Mouse (Mus musculus) heart, embryonic 14.5 days (tissue): ENCODE data around the gene Dguok. TPM values are rescaled to one million over a fixed set of nuclear protein-coding genes. Genes with fewer than 3 reads are reported as not detected.

Experiments
- ATAC-seq: fragments of 200-750 bp; cut with Nextera tagmentation; 2 replicates; pipeline ENCODE4 v1.8.0; 2017; ENCODE audit warnings: low read depth, moderate TSS enrichment; ENCODE audit not compliant: insufficient number of reproducible peaks, insufficient read depth, low FRiP score
- H3K27ac ChIP-seq, 2 experiments: fragments of 200-500 bp in 1 of 2; fragments of 300-500 bp in 1 of 2; sonication (generic) in 1 of 2; replicated peaks in 1 of 2; 2 replicates each; pipeline ENCODE4 v1.5.1; 2012 to 2014; ENCODE audit warnings: low read depth in 2 of 2, low read length in 2 of 2, control low read depth in 1 of 2, mild to moderate bottlenecking in 1 of 2, mixed read lengths in 1 of 2; ENCODE audit not compliant: control insufficient read depth in 1 of 2, insufficient read depth in 1 of 2
- H3K27me3 ChIP-seq: fragments of 300-500 bp; sonication (generic); 2 replicates; pipeline ENCODE4 v1.6.1; 2014; ENCODE audit warnings: mild to moderate bottlenecking, low read length, control low read depth; ENCODE audit not compliant: control insufficient read depth, insufficient read depth
- H3K36me3 ChIP-seq: fragments of 300-500 bp; sonication (generic); 2 replicates; pipeline ENCODE4 v1.6.1; 2014; ENCODE audit warnings: mild to moderate bottlenecking, control low read depth, low read length, mixed read lengths; ENCODE audit not compliant: control insufficient read depth, insufficient read depth
- H3K4me1 ChIP-seq, 2 experiments: fragments of 200-500 bp in 1 of 2; fragments of 300-500 bp in 1 of 2; sonication (generic) in 1 of 2; 2 replicates each; pipeline ENCODE4 v1.6.1; 2012 to 2014; ENCODE audit warnings: low read length in 2 of 2, control low read depth in 1 of 2, mixed read lengths in 1 of 2; ENCODE audit not compliant: control insufficient read depth in 2 of 2, insufficient read depth in 2 of 2
- H3K4me2 ChIP-seq: fragments of 300-500 bp; sonication (generic); 2 replicates; pipeline ENCODE4 v1.6.1; 2014; ENCODE audit warnings: mild to moderate bottlenecking, low read length
- H3K4me3 ChIP-seq, 2 experiments: fragments of 200-500 bp in 1 of 2; fragments of 300-500 bp in 1 of 2; sonication (generic) in 1 of 2; 2 replicates each; pipeline ENCODE4 v1.5.1; 2012 to 2014; ENCODE audit warnings: low read length in 2 of 2, mild to moderate bottlenecking in 2 of 2, control low read depth in 1 of 2, low read depth in 1 of 2, moderate library complexity in 1 of 2; ENCODE audit not compliant: control insufficient read depth in 1 of 2, insufficient read depth in 1 of 2
- H3K9ac ChIP-seq: fragments of 300-500 bp; sonication (generic); 2 replicates; pipeline ENCODE4 v1.6.1; 2014; ENCODE audit warnings: mild to moderate bottlenecking, low read length
- H3K9me3 ChIP-seq: fragments of 300-500 bp; sonication (generic); 2 replicates; pipeline ENCODE4 v1.6.1; 2016; ENCODE audit warnings: low read length, control low read depth; ENCODE audit not compliant: control insufficient read depth
- WGBS: fragments of 180-500 bp; shearing (Covaris S2); extraction: QIAGEN DNeasy Blood & Tissue Kit; methylation state at CpG from one replicate; pipeline ENCODE4 v1.1.7; 2014; 5-methylcytosine and 5-hydroxymethylcytosine counted together
- polyA plus RNA-seq: library from polyadenylated mRNA; unstranded; fragments of >200 nt; fragmentation: Nextera tagmentation; extraction: Ambion mirVana; gene quantifications from 2 replicates; pipeline ENCODE4 v1.2.1, GENCODE M21; 2014

The Dguok gene
- polyA plus RNA-seq, 1 experiment from 2014 or later, result 59.1 TPM

DNA sequence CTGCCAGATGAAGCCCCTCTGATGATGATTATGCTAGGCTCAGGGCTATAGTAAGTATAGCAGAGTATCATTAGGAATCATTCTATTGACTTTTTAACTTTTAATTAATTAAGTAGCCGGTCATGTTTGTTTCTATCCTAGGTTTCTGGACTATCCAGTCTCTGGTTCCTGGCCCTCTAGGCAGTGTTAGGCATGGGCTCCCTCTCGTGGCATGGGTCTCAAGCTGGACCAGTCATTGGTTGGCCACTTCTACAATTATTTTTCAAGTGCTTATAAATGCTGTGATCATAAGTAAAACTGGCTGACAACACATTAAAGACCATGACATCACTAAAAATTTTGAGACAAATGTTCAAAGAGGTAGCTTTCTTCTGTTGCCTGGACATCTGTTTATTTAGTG lies 3.4 kb upstream of the Dguok start:
- no peak overlapping the region for H3K4me3 ChIP-seq
- no peak overlapping the region for H3K4me2 ChIP-seq
- no peak overlapping the region for H3K9ac ChIP-seq
- 49% methylated on average over 2 of the region's 2 CpGs for WGBS
- H3K9me3 ChIP-seq, result no peaks in the 10 kb centered on the region
- H3K36me3 ChIP-seq, result no peaks in the 10 kb centered on the region
- no peak overlapping the region; a peak in 1 of 4 replicates for H3K27ac ChIP-seq
- no peaks in the 10 kb centered on the region for H3K27me3 ChIP-seq
- H3K4me1 ChIP-seq, result peaks cover 0 to 15% of the 10 kb centered on the region in 2 experiments; a peak in 2 of 4 replicates
- no peak for ATAC-seq

DNA sequence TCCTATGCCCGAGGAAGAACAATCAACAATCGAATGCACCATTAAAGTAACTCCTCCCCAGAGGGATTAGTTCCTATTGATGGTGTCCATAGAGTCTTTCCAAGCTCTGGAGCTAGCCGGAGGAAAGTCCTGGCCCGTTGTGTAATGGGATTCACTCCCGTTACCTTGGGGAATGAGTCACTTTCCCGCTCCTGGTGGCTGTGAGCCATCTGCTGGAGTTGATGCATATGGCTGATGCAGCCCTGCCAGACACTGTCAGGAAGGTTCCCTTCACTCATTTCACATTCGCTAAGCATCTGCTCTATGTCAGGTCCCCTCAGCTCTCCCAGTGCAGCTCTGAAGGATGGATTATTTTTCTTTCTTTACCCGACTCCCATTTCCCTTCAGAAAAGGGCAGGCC lies 2.7 kb upstream of the Dguok start:
- Histone ChIP-seq H3K4me3 (no peak overlapping the region), H3K9ac (no peak overlapping the region), H3K4me2 (no peak overlapping the region), H3K9me3 (no peaks in the 10 kb centered on the region), H3K4me1 (peaks cover 0 to 15% of the 10 kb centered on the region in 2 experiments; a peak in 2 of 4 replicates), H3K36me3 (no peaks in the 10 kb centered on the region), H3K27me3 (no peaks in the 10 kb centered on the region), H3K27ac (no peak overlapping the region)
- no peak for ATAC-seq
- 41% methylated on average over 8 of the region's 8 CpGs for WGBS

DNA sequence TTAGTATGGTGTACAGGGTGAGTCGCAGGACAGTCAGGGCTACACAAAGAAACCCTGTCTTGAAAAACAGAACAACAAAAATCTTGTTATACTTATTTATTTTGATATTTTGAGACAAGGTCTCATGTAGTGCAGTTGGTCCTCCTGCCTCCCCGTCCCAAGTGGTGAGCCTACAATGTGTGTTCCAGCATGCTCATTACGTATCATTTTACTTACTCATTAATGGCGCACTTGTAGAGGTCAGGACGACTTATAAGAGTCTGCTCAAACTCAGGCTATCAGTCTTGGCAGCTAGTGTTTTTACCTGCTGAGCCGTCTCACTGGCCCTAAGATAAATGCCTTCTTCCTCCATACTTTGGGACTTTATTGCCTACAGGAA lies 388 bp upstream of the Dguok start:
- whole genome bisulfite sequencing, result 22% methylated on average over 6 of the region's 6 CpGs
- H3K27me3 ChIP-seq, result no peaks in the 10 kb centered on the region

DNA sequence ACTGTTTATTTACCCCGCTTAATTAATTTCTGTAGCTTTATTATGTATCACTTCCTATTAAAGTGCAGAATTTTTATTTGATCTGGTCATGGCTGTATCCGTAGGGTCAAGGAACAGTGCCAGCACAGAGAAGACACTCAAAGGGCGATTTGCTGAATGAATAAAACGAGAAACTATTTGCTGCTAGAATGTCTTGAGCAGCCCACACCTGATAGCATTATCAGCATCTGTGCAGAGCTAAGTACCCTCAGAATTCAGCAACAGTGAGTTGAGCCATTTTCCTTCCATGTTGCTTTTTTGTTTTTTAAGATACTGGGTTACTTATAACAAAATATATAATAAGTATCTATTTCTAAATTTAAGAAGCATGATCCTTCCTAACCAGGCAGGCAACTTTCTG lies 1.2 kb downstream of the Dguok start:
- peak overlapping the region; percentile 91; the same call in 1 of the 2 replicates for H3K9ac ChIP-seq
- 78% methylated on average over 4 of the region's 4 CpGs for WGBS
- no peak overlapping the region; a peak in 1 of 4 replicates for H3K27ac ChIP-seq
- peaks cover 2 to 18% of the 10 kb centered on the region in 2 experiments; a peak in 2 of 4 replicates for H3K4me1 ChIP-seq
- ATAC-seq, result no peak
- no peaks in the 10 kb centered on the region for H3K9me3 ChIP-seq
- 0 out of 2 replicates have a peak, but pooled peaks cover 2% of the 10 kb centered on the region for H3K36me3 ChIP-seq
- no peaks in the 10 kb centered on the region for H3K27me3 ChIP-seq
- peak overlapping the region in 1 of 2 experiments; percentile 72; a peak in 1 of 4 replicates for H3K4me3 ChIP-seq
- H3K4me2 ChIP-seq, result peak overlapping the region; percentile 76

More for the DNA sequence above, 388 bp upstream of the Dguok start:
- H3K9ac ChIP-seq, result peak overlapping the region; percentile 71
- ATAC-seq, result no peak
- H3K4me3 ChIP-seq, result peak overlapping the region; percentile 72 to 99; a peak in 3 of 4 replicates
- 0 out of 2 replicates have a peak, but pooled peaks cover 2% of the 10 kb centered on the region for H3K36me3 ChIP-seq
- H3K27ac ChIP-seq, result peak overlapping the region; percentile 64 to 98; a peak in 3 of 4 replicates
- peak overlapping the region; percentile 76 for H3K4me2 ChIP-seq
- no peaks in the 10 kb centered on the region for H3K9me3 ChIP-seq
- H3K4me1 ChIP-seq, result peaks cover 2 to 18% of the 10 kb centered on the region in 2 experiments; a peak in 2 of 4 replicates

DNA sequence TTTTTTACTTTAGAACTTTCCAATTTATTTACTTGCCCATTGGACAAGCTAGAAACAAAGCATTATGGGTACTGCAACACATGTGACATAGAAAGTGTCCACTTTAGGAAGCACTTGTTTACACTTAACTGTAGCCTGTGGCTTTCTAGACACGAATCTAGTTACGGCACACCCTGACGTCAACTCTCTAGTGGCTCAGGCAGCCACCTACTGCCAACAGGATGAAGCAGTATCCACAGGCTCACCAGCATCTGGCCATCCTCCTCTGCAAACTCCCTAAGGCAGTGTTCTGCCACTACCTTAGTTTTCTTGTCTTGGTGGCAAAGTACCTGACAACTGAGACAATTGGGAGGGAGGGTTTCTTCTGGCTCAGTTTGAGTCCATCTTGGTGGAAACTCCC lies 3.4 kb downstream of the Dguok start:
- H3K36me3 ChIP-seq, result peaks cover 13% of the 10 kb centered on the region; the same call in 1 of the 2 replicates
- no peaks in the 10 kb centered on the region for H3K27me3 ChIP-seq
- no peaks in the 10 kb centered on the region for H3K9me3 ChIP-seq
- no peak overlapping the region for H3K4me3 ChIP-seq
- ATAC-seq, result no peak
- H3K4me1 ChIP-seq, result peaks cover 2 to 18% of the 10 kb centered on the region in 2 experiments; a peak in 2 of 4 replicates
- H3K27ac ChIP-seq, result no peak overlapping the region
- 76% methylated on average over 3 of the region's 3 CpGs for WGBS
- no peak overlapping the region for H3K4me2 ChIP-seq
- no peak overlapping the region for H3K9ac ChIP-seq

DNA sequence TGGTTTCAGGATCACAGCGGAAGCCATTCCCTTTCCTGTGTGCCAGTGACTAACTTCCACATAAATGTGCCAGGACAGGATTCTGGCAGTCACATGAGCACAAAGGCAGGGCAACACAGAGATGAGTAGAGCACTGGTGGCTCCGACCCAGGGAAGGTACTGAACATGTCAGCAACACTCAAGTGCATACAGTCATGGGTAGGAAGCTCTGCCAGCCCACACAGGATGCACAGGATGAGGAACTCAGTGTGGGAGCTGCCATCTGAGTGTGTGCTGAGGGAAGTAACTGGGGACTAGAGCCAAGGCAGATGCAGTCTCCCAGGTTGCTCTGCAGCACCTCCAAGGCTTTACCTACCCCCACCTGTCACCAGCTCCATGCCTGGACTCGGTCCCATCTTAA lies 4.1 kb downstream of the Dguok start:
- H3K27ac ChIP-seq, result no peak overlapping the region
- H3K4me3 ChIP-seq, result no peak overlapping the region
- H3K9me3 ChIP-seq, result no peaks in the 10 kb centered on the region
- H3K4me1 ChIP-seq, result peaks cover 2 to 21% of the 10 kb centered on the region in 2 experiments; a peak in 2 of 4 replicates
- no peak overlapping the region for H3K4me2 ChIP-seq
- peaks cover 13% of the 10 kb centered on the region; the same call in 1 of the 2 replicates for H3K36me3 ChIP-seq
- no peaks in the 10 kb centered on the region for H3K27me3 ChIP-seq
- H3K9ac ChIP-seq, result no peak overlapping the region
- 72% methylated on average over 3 of the region's 3 CpGs for WGBS
- no peak for ATAC-seq

DNA sequence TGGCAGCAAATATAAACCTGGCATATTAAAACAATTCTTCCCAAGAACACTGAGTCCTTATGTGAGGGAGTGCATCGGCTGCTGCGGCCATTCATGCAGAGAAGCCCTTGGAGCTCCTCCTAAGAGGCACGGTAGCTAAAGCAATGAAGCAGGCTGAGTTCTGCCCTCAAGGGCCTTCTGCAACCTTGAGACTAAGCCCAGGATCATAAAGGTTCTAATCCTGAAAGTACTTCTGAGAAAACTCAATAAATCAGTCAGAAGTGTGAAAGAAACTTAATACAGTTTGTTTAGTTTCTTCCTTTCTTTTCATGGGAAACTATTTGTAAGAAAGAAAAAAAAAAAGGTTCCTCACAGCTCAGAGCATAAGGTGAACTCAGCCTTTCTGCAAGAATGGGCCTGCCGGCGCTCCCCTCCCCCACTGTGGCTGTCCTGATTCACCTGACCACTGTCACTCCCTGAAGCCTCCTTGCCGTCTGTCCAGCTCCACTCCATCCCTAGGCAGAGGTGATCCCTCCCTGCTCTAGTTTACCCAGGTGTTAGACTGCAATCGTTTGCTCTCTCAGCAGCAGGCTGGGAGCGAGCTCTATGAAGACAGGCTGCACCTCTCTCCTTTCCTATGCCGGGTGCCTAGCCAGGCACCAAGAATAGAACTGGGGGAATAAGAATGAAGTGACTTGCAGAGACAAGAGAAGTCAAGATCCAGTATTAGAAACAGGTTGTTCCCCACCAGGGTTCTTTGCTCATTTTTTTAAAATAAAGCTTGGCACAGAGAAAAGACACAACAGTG lies 5.1 kb downstream of the Dguok start:
- Histone ChIP-seq H3K36me3 (peaks cover 13% of the 10 kb centered on the region; the same call in 1 of the 2 replicates), H3K4me1 (peaks cover 8 to 20% of the 10 kb centered on the region in 2 experiments), H3K4me2 (no peak overlapping the region), H3K9me3 (no peaks in the 10 kb centered on the region), H3K4me3 (no peak overlapping the region), H3K9ac (no peak overlapping the region), H3K27ac (no peak overlapping the region), H3K27me3 (no peaks in the 10 kb centered on the region)
- WGBS, result 52% methylated on average over 9 of the region's 9 CpGs
- no peak for ATAC-seq
